Mouse (Mus musculus) stomach, postnatal 0 days (tissue): ENCODE measurements at regions not wholly inside any gene's neighbourhood (a gene's known extent, or its start where the extent isn't known, plus 50 kb on each side); places are given as distances from the start of the nearest gene placed in this dataset.

Experiments used
- CTCF ChIP-seq: IDR thresholded peaks from 2 replicates; pipeline ENCODE4 v1.5.1; 2016; ENCODE audit warnings: antibody characterized with exemption, low read depth, mild to moderate bottlenecking, moderate library complexity
- EP300 ChIP-seq: optimal IDR thresholded peaks from 2 replicates; pipeline ENCODE3; 2016; ENCODE audit warnings: antibody characterized with exemption

GRCm38 (mm10) chr5:25609911-25610310 lies 94.0 kb downstream of the Cct8l1 start:
- TF ChIP-seq EP300 (no peak), CTCF (no peak)
